Mouse (Mus musculus) c-Kit-negative CD71-positive TER-119-positive erythroid progenitor cells, embryonic 14.5 days (primary cell): ENCODE results near the gene Dclk1.
"Not testable (repeated sequence)": the region's sequence is repeated elsewhere in the genome, so short reads cannot be mapped to it uniquely, and the experiment has no call there.

Source experiments
- DNase-seq: peaks from one replicate; pipeline ENCODE4 v3.0.0-alpha.2; 2013; ENCODE audit warnings: low read depth, low spot score

Gene Dclk1

GRCm38 (mm10) chr3:55241730-55242421 lies at the start of gene Dclk1:
Gene Dclk1, plus strand, starts transcription at chr3:55242364.
- no peak for DNase-seq

GRCm38 (mm10) chr3:55193351-55193750 lies 48.8 kb upstream of the Dclk1 start:
- DNase-seq: no peak

GRCm38 (mm10) chr3:55194792-55195191 lies 47.4 kb upstream of the Dclk1 start:
- no peak for DNase-seq

GRCm38 (mm10) chr3:55195581-55196327 lies 46.4 kb upstream of the Dclk1 start:
- DNase-seq: no peak

GRCm38 (mm10) chr3:55196328-55196710 lies 45.8 kb upstream of the Dclk1 start:
- no peak for DNase-seq

GRCm38 (mm10) chr3:55203621-55204020 lies 38.5 kb upstream of the Dclk1 start:
- DNase-seq: not testable (repeated sequence)

- DNase-seq: no peak
Observed at GRCm38 (mm10) chr3:55206413-55206812, 35.8 kb upstream of the Dclk1 start.

GRCm38 (mm10) chr3:55207665-55208064 lies 34.5 kb upstream of the Dclk1 start:
- DNase-seq: no peak

- no peak for DNase-seq
Observed at GRCm38 (mm10) chr3:55212254-55212653, 29.9 kb upstream of the Dclk1 start.

- DNase-seq: no peak
Observed at GRCm38 (mm10) chr3:55213785-55214184, 28.4 kb upstream of the Dclk1 start.

GRCm38 (mm10) chr3:55214413-55214812 lies 27.8 kb upstream of the Dclk1 start:
- no peak for DNase-seq

GRCm38 (mm10) chr3:55222502-55222901 lies 19.7 kb upstream of the Dclk1 start:
- DNase-seq: no peak

GRCm38 (mm10) chr3:55223862-55224261 lies 18.3 kb upstream of the Dclk1 start:
- DNase-seq: no peak

- no peak for DNase-seq
Observed at GRCm38 (mm10) chr3:55226501-55227213, 15.5 kb upstream of the Dclk1 start.

GRCm38 (mm10) chr3:55227214-55227581 lies 15.0 kb upstream of the Dclk1 start:
- DNase-seq: no peak

- no peak for DNase-seq
Observed at GRCm38 (mm10) chr3:55242422-55243055, 375 bp downstream of the Dclk1 start.

- DNase-seq: no peak
Observed at GRCm38 (mm10) chr3:55243056-55243471, 900 bp downstream of the Dclk1 start.

GRCm38 (mm10) chr3:55244087-55244486 lies 1.9 kb downstream of the Dclk1 start:
- DNase-seq: no peak

GRCm38 (mm10) chr3:55246618-55247272 lies 4.6 kb downstream of the Dclk1 start:
- no peak for DNase-seq

- no peak for DNase-seq
Observed at GRCm38 (mm10) chr3:55248048-55248447, 5.9 kb downstream of the Dclk1 start.

- no peak for DNase-seq
Observed at GRCm38 (mm10) chr3:55248508-55248907, 6.3 kb downstream of the Dclk1 start.

GRCm38 (mm10) chr3:55250631-55251030 lies 8.5 kb downstream of the Dclk1 start:
- no peak for DNase-seq
